Mouse (Mus musculus) common myeloid progenitor, adult 5-6 weeks (primary cell): ENCODE measurements at regions not wholly inside any gene's neighbourhood (a gene's known extent, or its start where the extent isn't known, plus 50 kb on each side); places are given as distances from the start of the nearest gene placed in this dataset.

Experiments used
- ATAC-seq: replicated peaks from 2 replicates; pipeline ENCODE4 v1.8.0; 2016; ENCODE audit warnings: low read depth, mild to moderate bottlenecking, moderate TSS enrichment, inconsistent platforms; ENCODE audit not compliant: poor library complexity, severe bottlenecking

- ATAC-seq: no peak
These were observed 56.5 kb upstream of the Pdk3 start for GRCm38 (mm10) chrX:93888480-93888879.

- ATAC-seq: no peak
These were observed 57.0 kb upstream of the Pdk3 start for GRCm38 (mm10) chrX:93888966-93889365.

GRCm38 (mm10) chrX:93889394-93890042 lies 57.5 kb upstream of the Pdk3 start:
- peak; percentile 97 for ATAC-seq

GRCm38 (mm10) chrX:93896838-93897820 lies 65.1 kb upstream of the Pdk3 start:
- peak; percentile 50 for ATAC-seq

GRCm38 (mm10) chrX:93903209-93903608 lies 65.2 kb upstream of the AU015836 start:
- ATAC-seq: no peak

- ATAC-seq: peak; percentile 98
These were observed 62.9 kb upstream of the AU015836 start for GRCm38 (mm10) chrX:93905531-93905930.

GRCm38 (mm10) chrX:93911087-93911840 lies 57.2 kb upstream of the AU015836 start:
- ATAC-seq: peak; percentile 91

- ATAC-seq: no peak
These were observed 52.9 kb upstream of the AU015836 start for GRCm38 (mm10) chrX:93915548-93915947.

- ATAC-seq: peak; percentile 97
These were observed 51.1 kb upstream of the AU015836 start for GRCm38 (mm10) chrX:93917367-93917766.
